Mouse (Mus musculus) cortical plate, adult 2 months (tissue): ENCODE results near the gene Bmp10.

ENCODE experiments used
- CTCF ChIP-seq: fragments of 200-500 bp; IDR thresholded peaks from 2 replicates; pipeline ENCODE4 v1.5.1; 2011; ENCODE audit warnings: mild to moderate bottlenecking, control low read depth, low read length; ENCODE audit not compliant: insufficient read depth; ENCODE audit errors: extremely low read depth
- POLR2A ChIP-seq: fragments of 200-500 bp; IDR thresholded peaks from 2 replicates; pipeline ENCODE4 v1.6.1; 2011; ENCODE audit warnings: mild to moderate bottlenecking, low read length, control low read depth; ENCODE audit not compliant: insufficient read depth; ENCODE audit errors: extremely low read depth

DNA sequence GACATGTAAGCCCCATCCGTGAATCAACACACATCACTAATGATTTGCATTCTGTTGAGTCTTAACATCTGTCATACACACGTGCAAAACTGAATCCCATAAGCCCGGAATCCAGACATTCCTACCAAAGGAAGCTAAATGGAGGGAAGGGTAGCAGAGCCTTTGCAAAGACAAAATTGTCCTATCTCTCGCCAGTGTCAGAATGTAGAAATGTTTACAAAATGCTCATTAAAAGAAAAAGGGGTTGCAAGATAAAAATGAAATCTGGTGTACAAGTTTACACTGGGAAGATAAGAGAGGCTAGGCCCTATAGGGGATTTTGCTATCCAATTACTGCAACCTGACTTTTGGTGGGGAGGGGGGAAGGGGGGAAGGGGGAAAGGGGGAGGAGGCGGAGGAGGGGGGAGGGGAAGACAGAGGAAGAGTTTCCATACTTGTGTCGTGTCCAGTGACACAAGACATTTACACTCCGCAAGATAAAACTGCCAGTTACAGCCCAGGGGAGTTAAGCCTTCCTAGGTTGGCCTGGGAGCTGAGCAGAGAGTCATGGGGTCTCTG is at the start of gene Bmp10:
- TF ChIP-seq POLR2A (no peak), CTCF (no peak)
